Mouse (Mus musculus) C2C12 (cell line): ENCODE measurements at regions not wholly inside any gene's neighbourhood (a gene's known extent, or its start where the extent isn't known, plus 50 kb on each side); places are given as distances from the start of the nearest gene placed in this dataset.

Source experiments
- CEBPB ChIP-seq: IDR thresholded peaks from one replicate; pipeline ENCODE4 v1.6.1; 2011; ENCODE audit warnings: low read depth, mild to moderate bottlenecking, control low read depth, moderate library complexity
- CTCF ChIP-seq: IDR thresholded peaks from one replicate; pipeline ENCODE4 v1.5.1; 2011; ENCODE audit not compliant: control insufficient read depth, insufficient read depth, insufficient read length
- MAX ChIP-seq: IDR thresholded peaks from one replicate; pipeline ENCODE4 v1.6.1; 2011; ENCODE audit warnings: mild to moderate bottlenecking, control low read depth
- MYOG ChIP-seq: IDR thresholded peaks from one replicate; pipeline ENCODE4 v1.6.1; 2011; ENCODE audit not compliant: control insufficient read depth, insufficient read length; ENCODE audit errors: extremely low read depth
- USF1 ChIP-seq: IDR thresholded peaks from one replicate; pipeline ENCODE4 v1.6.1; 2011; ENCODE audit warnings: low read depth, mild to moderate bottlenecking, control low read depth, moderate library complexity

GRCm38 (mm10) chr10:42087906-42088305, 69.7 kb upstream of the Armc2 start:
- TF ChIP-seq CTCF: no peak
- no peak for TF ChIP-seq USF1
- no peak for TF ChIP-seq MAX
- TF ChIP-seq CEBPB: no peak
- TF ChIP-seq MYOG: no peak
